Mouse (Mus musculus) gastrocnemius, adult 8-10 months (tissue): ENCODE measurements around the gene Cfap97d1. TPM values are rescaled to one million over a fixed set of nuclear protein-coding genes. Genes with fewer than 3 reads are reported as not detected.
A peak's percentile ranks its signal among the peaks of the same experiment; 100 is the strongest.
"Not testable (repeated sequence)": the region's sequence is repeated elsewhere in the genome, so short reads cannot be mapped to it uniquely, and the experiment has no call there.

Experiments
- DNase-seq, 2 experiments: peaks; one replicate each; pipeline ENCODE4 v3.0.0; 2022; ENCODE audit warnings: low spot score in 2 of 2
- total RNA-seq, 4 experiments: library from RNA; stranded (reverse); gene quantifications; 2 replicates each; pipeline ENCODE4 v1.2.4; 2022

The Cfap97d1 gene
- total RNA-seq, 4 experiments from 2014 or later: not detected

DNA sequence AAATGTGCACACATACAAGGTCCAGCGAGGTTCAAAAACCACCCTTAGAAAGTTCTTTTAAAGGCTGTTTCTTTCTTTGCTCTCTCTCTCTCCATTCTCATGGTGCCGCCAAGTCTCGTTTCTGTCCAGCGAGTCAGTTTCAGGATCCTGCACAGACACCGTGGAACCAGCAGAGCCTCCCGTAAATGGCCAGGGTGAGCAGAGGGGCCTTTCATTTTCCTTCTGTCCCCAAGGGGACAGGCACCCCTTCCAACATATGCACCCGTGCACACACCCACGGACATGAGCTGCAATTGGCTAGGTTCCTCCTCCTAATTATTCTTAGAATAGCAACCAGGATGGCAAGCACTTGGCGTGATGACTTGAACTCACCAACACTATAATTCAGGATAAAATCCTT, 10.6 kb upstream of the Cfap97d1 start:
- no peak for DNase-seq

DNA sequence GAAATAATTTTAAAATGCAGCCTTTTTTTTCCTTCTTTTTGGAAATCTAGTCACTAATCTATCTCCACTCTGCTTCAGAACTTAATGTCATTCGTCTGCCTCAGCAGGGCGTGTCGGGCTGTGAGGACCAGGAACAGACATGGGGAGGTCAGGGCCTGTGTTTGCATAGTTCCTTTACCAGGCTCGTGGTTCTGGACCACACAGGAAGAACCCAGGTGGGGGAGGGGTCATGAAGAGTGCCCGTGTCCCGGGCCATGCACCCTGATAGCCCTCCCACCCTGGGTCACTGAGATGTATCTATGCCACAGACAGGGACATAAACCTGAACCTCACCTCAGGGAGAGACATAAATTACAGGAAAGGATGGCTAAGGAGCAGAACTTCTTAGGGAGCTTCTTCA, 9.9 kb upstream of the Cfap97d1 start:
- no peak for DNase-seq

DNA sequence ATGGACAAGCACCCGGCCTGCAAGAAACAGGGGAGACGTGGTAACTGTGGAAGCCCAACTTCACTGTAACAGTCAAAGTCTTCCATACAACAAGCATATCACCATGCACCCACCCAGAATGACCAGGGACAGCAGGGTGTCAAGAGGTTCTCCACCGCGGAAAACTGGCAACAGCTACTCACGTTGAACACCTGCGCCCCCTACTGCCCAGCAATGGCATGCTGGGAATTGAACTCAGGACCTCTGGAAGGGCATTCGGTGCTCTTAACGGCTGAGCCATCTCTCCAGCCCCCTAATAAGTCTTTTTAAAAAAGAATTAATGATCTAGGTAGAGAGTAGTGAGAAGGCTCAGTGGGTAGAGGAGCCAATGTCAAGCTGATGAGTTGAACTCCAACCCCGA, 9.2 kb upstream of the Cfap97d1 start:
- DNase-seq: no peak

DNA sequence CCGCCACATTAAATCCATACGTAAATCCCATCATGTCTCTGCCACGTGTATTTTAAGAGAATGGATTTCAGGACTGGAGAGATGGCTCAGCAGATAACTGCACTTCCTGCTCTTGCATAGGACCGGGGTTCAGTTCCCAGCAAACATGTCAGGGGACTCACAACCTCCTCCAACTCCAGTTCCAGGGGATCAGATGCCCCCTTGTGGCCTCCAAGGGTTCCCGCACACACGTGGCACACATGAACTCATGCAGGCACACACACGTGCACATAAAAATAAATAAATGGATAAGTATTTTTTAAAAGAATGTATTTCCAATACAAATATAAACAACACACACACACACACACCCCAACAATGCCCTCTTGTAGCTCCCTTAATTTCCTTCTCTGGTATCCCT, 7.1 kb upstream of the Cfap97d1 start:
- no peak for DNase-seq

DNA sequence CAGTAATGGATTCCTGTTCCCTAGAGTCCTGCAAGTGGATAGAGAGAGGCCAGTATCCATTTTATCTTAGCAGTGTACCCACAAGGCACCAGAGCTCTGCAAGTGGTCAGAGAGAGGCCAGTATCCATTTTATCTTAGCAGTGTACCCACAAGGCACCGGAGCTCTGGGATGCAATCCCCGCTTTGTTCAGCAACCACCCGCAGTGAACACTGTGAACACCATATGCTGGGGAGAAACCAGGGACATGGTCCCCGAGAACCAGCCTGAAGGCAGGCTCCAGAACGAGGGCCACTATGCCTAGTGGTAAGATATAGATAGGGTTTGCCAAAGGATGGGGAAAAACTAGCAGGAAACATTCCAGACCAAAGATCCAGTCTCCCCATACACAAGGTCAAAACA, 4.9 kb upstream of the Cfap97d1 start:
- DNase-seq: no peak

DNA sequence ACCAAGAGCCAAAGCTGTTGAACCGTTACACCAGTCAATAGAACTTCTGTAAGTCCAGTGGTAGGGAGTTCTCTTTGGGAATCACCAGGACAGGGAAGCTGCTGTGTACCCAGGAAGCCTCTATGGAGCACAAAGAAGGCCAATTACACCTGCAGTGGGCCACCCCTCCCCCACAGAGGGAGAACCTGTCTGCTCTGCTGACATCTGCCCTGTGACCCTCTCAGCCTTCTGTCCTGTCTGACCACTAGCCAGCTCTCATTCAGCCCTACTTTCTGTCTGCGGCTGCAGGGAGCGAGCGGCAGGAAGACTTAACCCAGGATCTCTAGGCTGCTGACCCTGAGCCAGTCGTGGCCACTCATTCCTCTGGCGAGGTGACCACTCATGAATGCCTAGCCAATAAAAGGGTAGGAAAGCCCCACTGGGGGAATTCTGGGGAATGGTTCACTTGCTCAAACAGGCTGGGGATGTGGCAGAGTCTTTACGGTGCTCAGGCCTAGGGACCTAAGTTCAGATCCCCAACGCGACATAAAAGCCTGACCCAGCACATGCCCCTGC, 3.4 kb upstream of the Cfap97d1 start:
- DNase-seq: no peak

DNA sequence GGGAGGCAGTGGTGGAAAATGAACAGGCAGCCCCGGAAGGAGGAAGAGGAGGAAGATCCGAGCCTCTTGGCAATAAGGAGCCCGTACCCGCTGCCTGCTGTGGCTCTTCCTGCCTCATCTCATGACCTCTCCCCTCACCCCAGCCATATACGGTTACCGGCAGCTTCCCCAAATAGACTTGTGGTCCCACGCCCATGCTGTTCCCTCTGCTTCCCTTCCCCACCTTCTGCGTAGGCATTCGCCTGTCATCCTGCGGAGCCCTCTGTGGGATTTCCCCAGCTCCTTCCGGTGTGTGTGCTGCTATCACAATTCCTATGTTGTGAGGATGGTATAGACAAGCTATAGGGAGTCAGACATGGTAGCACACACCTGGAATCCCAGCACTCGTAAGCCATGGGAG, 2.2 kb upstream of the Cfap97d1 start:
- peak; percentile 56 to 59 for DNase-seq

DNA sequence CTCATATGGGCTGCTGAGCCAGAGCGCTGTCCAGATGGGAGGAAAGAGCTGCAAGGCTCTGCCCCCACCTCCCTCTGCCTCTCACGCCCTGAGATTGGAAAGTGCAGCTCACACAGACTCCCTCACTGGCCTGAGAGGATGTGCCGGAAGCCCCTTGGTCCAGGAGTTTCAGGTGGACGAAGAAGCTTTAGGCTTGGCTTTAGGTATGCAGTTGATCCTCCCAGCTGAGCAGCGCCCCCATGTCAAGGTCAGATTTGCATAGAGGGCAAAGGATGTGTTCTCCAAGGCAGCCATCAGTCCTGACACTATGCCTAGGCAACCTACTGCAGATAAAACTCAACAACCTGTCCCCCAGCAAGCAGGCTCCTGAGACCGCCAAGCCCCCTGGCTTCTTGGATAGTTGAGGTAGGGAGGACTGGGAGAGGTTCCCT, 1.1 kb upstream of the Cfap97d1 start:
- no peak for DNase-seq

DNA sequence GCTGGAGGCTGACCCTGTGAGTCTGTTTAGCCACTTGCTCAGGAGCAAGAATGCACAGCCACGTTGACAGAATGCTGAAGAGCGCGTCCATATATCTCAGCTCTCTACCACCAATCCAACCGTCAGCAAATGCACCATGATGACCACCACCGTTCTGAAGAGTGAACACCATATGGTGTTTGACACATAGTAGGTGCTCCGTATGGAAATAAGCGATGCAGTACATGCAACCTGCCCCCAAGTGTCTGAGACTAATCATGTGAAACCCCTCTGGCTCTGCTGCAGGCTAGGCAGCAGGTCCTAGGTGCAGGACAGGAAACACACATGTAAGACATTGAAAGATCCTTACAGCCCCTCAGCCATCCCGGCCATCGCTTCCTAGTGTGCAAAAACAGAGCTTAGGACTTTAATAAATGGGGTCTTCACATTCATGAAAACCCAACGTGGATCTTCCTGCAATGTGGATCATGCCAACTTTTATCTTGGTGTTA, 603 bp upstream of the Cfap97d1 start:
- DNase-seq: no peak

DNA sequence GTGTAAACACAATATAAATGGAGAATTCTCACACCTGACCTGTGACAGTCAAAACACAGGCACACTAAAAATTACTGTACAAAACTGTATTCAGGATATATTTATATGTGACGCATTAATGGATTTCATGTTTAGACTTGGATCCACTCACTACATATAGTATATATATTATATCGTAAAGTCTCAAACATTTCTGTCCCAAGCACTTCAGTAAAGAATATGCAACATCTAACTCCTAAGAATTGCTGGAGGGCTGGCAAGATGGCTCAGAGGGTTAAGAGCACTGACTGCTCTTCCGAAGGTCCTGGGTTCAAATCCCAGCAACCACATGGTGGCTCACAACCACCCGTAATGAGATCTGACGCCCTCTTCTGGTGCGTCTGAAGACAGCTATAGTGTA, 1.4 kb downstream of the Cfap97d1 start:
- not testable (repeated sequence) for DNase-seq

DNA sequence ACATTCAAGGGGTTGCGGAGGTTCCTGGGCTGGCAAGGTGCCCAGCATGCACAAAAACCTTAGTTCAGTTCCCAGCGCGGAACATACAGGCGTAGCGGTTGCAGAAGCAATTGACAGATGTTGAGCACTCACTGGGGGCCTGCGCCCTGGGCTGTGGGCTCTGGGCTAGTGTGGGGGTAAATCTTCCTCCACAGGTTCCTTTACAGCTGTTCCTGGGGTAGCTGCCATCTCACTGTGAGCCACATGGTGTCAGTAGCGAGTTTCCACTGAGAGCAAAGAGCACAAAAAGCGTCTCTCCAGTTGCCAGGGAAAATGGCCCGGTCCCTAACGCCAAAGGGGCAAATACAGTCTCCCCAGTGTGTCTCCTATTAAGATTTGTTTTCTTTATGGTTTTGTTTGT, 1.9 kb downstream of the Cfap97d1 start:
- peak; percentile 83 to 86 for DNase-seq

DNA sequence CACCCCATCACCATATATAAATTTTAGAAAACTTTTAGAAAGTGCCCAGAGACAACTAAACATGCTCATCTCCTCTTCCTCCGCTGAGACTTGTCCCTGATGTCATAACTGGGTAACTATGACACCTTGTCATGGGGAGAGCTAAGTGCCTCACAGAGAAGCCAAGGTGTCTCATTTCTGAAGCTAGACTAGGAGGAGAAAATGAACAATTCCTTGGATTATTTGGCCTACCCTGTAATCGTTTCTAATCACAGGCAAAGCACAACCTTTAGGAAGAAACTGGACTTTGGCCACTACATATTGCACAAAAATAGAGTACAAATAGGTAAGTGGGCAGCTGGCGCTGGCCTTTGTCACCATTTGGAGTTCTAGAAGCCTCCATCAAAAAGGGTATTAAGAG, 2.8 kb downstream of the Cfap97d1 start, which contains the start of gene Dusp3:
Gene Dusp3 (minus strand): TSS at position 101 of the 400 bp plus-strand sequence.
- DNase-seq: no peak

DNA sequence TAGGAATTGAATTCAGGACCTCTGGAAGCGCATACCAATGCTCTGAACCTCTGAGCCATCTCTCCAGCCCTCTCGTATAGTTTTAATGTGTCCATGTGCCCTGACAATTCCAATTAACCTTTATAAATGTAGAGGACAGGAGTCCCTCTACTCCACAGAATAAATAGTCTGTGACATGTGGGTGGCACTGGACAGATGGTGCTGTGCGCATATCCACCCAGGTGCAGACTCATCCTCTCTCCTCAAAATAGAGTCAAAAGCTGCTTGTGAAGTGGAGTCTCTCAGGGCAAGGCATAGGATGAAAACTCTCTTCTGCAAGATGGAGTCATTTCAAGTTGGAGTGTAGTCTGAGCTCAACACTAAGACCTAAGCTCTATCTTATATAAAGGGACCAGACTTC, 6.2 kb downstream of the Cfap97d1 start:
- no peak for DNase-seq

DNA sequence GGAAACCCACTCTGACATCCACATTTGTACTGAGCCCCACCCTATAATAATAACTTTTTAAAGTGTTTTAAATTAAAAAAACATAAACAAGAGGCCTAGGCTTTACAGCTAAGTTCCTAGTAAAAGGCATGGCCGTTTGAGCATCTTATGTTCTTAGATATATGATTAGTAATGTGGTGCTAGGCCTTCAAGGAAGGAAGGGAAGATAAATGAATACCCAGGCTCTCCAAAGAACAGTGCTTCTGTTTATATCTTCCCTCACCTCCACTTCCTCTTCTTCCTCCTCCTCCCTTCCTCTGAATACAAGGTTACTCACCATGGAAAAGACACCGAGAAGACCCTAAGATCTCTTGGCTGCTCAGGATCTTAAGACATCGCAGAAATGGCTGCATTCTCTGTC, 7.7 kb downstream of the Cfap97d1 start:
- no peak for DNase-seq

DNA sequence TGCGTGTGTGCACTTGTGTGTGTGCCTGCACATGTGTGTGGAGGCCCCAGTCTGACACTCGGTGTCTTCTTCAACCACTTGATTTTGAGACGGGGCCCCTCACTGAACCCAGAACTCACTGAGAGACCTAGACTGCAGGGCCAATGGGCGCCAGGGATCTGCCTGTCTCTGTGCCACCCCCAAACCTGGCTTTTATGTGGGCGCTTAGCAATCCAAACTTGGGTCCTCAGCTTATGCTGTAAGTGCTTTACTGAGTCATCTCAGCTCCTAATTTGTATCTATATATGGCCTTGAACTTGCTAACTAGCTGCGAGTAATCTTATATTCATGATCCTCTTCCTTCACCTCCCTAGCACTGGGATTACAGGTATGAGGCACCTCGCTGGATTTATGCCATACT, 8.3 kb downstream of the Cfap97d1 start:
- DNase-seq: no peak

DNA sequence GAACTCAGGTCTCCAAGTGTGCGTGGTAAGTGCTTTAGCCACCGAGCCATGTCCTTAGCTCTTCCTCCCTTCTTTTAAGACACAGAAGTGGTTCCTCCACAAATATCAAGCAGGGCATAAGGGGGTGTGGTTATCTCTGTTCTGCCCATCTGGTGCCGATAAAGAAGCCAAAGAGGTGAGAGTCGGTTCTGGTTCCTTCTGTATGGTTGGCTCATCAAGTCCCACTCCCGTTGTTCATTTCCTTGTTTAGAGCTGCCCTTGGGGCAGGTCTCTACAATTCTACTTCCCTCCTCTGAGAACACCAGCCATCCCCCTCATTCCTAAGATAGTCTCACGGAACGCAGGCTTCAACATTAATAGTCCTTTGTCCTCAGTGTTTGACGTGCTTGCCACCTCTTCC, 10.0 kb downstream of the Cfap97d1 start:
- no peak for DNase-seq

DNA sequence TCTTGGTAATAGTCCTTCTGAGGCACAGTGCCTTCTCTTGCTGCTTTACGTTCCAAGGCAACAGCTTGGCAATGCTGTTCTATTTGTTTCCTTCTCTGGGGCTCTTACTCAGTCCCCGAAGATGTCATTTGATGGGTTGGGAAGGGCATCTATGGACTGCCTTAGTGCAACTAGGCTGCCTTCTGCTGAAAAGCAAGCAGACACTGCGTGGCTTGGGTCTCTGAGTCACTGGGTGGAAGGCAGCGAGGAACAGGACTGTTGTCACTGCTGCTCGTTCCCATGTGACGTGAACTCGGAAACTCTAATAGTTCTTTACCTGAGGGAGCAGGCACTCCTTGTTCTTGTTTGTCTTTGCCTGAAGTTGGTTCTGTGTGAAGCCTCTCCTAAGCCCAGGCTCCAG, 11.9 kb downstream of the Cfap97d1 start:
- DNase-seq: no peak

DNA sequence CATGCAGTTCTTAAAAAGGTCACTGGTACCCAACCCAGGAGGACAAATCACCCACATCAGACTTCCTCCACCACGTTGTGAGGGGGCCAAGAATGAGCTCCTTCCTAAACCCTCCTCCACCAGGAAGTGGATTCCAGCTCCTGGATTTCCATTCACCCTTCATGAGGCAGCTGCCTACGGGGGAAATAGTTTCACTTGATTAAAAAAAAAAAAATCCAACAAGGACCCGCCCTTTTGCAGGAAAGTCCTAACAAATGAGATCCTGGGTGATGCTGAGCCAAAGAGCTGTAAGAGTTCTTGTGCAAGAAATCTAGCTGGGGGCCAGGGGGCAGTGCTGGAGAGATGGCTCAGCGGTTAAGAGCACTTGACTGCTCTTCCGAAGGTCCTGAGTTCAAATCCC, 14.2 kb downstream of the Cfap97d1 start:
- no peak for DNase-seq

DNA sequence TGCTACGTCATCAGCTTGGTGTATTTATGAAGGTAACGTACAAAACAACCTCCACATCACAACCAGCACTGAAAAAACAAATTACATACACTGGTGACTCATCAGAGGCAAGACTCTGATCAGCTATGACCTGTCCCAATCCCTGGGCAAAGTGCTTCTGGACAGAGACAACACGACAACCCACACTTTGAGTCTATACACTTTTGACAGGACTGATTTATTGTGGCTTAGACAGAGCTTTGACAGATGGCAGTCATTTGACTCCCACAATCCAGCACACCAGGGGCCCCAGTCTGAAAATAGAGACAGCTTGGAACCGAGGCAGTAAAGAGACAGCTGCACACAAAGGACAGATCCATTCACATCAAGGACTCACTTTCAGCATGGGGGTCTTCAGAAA, 15.4 kb downstream of the Cfap97d1 start:
- DNase-seq: peak in 1 of 2 experiments; percentile 28

DNA sequence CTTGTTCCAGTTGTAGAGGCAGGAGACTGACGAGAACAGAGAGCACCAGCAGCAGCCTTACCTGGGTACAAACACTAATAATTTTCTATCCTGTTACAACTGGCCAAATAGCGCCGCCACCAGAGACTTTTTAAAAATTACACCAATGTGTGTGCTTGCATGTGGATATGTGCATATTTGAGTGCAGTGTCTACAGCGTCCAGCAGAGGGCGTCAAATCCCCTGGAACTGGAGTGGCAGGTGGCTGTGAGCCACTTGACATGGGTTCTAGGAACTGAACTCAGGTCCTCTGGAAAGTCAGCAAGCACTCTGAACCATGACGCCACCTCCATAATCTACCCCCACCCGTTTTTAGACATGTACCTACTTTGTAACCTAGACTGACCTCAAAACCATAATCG, 20.2 kb downstream of the Cfap97d1 start:
- no peak for DNase-seq

DNA sequence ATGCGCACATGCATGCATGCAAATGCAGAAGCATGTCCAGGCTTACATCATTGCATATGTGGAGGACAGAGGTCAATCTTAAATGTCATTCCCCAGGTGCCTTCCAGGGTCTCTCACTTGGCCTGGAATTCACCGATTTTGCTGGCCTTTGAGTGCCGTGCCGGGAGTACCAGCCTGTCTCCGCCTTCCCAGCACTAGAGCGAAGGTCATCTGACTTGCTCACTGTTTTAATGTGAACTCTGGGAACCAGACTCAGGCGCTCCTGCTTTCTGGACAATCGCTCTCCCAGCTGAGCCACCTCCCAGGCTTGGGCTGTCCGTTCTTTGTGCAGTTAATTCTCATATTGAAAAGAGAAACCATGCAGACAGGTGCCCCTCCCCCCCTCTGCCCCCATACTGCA, 22.2 kb downstream of the Cfap97d1 start:
- no peak for DNase-seq

DNA sequence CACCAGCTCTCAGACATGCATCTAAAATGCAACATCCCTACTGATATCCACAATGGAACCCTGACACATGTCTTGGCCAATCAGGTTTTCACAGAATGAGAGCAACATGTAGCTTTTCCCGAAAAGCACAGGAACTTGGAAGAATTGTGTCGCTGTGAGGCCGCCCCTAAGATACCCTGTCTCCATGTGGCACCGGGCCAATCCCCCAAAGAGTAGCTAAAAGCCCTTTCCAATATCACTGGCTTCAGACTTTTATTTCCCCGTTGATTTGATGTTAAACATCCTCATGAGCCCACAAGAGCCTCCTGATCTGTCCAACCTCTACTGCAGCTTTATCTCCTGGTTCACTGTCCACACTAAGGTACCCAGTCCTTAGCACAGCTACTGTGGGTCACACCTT, 22.6 kb downstream of the Cfap97d1 start:
- no peak for DNase-seq

DNA sequence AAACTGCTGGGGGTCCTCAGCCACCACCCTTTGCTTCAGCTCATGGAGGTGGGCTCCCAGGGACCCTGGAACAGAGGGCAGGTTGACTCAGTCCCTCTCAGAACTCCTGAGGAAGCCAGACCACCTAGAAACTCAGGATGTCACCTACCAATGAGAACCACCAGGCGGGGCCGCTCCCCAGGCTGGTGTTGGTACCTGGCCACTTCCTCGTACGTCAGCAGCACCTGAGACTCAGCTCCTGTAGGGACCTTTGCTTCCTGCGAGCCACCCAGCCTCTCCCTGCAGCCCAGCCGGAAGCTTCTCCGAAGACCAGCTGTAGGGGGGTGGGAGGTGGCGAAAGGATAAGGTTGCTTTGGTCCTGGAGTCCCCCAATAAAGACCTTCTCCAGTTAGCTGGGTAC, 24.3 kb downstream of the Cfap97d1 start:
- no peak for DNase-seq
